Mouse (Mus musculus) hindbrain, embryonic 14.5 days (tissue): Measurements from ENCODE around the gene Pcyt1b. TPM values are rescaled to one million over a fixed set of nuclear protein-coding genes. Genes with fewer than 3 reads are reported as not detected.

Experiments used
- ATAC-seq: fragments of 200-750 bp; cut with Nextera tagmentation; 2 replicates; pipeline ENCODE4 v1.8.0; 2017; ENCODE audit warnings: moderate number of reproducible peaks, mild to moderate bottlenecking, moderate TSS enrichment, moderate library complexity; ENCODE audit not compliant: low FRiP score
- DNase-seq: peaks from one replicate; pipeline ENCODE4 v3.0.0-alpha.2; 2015; ENCODE audit warnings: low spot score
- H3K27ac ChIP-seq: fragments of 300-500 bp; sonication (generic); 2 replicates; pipeline ENCODE4 v1.5.1; 2014; ENCODE audit warnings: mild to moderate bottlenecking, moderate library complexity
- H3K27me3 ChIP-seq: fragments of 300-500 bp; sonication (generic); 2 replicates; pipeline ENCODE4 v1.6.1; 2014; ENCODE audit warnings: mild to moderate bottlenecking, low read length, mixed read lengths; ENCODE audit not compliant: control insufficient read depth, insufficient read depth
- H3K36me3 ChIP-seq: fragments of 300-500 bp; sonication (generic); replicated peaks from 2 replicates; pipeline ENCODE4 v1.6.1; 2014; ENCODE audit not compliant: control insufficient read depth, insufficient read depth
- H3K4me1 ChIP-seq: fragments of 300-500 bp; sonication (generic); replicated peaks from 2 replicates; pipeline ENCODE4 v1.6.1; 2014; ENCODE audit warnings: antibody characterized with exemption, low read length, mixed read lengths; ENCODE audit not compliant: control insufficient read depth, insufficient read depth
- H3K4me2 ChIP-seq: fragments of 300-500 bp; sonication (generic); replicated peaks from 2 replicates; pipeline ENCODE4 v1.6.1; 2014; ENCODE audit warnings: mild to moderate bottlenecking, moderate library complexity
- H3K4me3 ChIP-seq: fragments of 300-500 bp; sonication (generic); replicated peaks from 2 replicates; pipeline ENCODE4 v1.5.1; 2014; ENCODE audit warnings: mild to moderate bottlenecking, low read length
- H3K9ac ChIP-seq: fragments of 300-500 bp; sonication (generic); 2 replicates; pipeline ENCODE4 v1.6.1; 2014
- H3K9me3 ChIP-seq: fragments of 300-500 bp; sonication (generic); 2 replicates; pipeline ENCODE4 v1.6.1; 2016; ENCODE audit warnings: low read length; ENCODE audit not compliant: control insufficient read depth
- WGBS: fragments of 180-500 bp; shearing (Covaris S2); extraction: QIAGEN DNeasy Blood & Tissue Kit; methylation state at CpG from one replicate; pipeline ENCODE4 v1.1.7; 2014; 5-methylcytosine and 5-hydroxymethylcytosine counted together
- polyA plus RNA-seq: library from polyadenylated mRNA; unstranded; fragments of >200 nt; fragmentation: Nextera tagmentation; extraction: Ambion mirVana; gene quantifications from 2 replicates; pipeline ENCODE4 v1.2.1, GENCODE M21; 2014

The Pcyt1b gene
- polyA plus RNA-seq, result 19.5 and 19.7 TPM in 2 replicates

GRCm38 (mm10) chrX:93654218-93655002 is at the start of gene Pcyt1b:
Pcyt1b (plus strand) TSS chrX:93654863.
- DNase-seq (no peak), ATAC-seq (no peak)
- no peaks in the 10 kb centered on the region for H3K36me3 ChIP-seq
- H3K27me3 ChIP-seq, result no peaks in the 10 kb centered on the region
- no peak within 1 kb of the TSS for H3K27ac ChIP-seq
- H3K4me1 ChIP-seq, result no peaks in the 10 kb centered on the region
- H3K9me3 ChIP-seq, result no peaks in the 10 kb centered on the region
- no peak within 1 kb of the TSS for H3K4me2 ChIP-seq
- no peak within 1 kb of the TSS for H3K9ac ChIP-seq
- WGBS, result 23% methylated on average over 3 of the region's 3 CpGs
- H3K4me3 ChIP-seq, result no peak within 1 kb of the TSS

GRCm38 (mm10) chrX:93630256-93630655 is 24.4 kb upstream of the Pcyt1b start:
- Histone ChIP-seq H3K9me3 (no peaks in the 10 kb centered on the region), H3K27me3 (no peaks in the 10 kb centered on the region), H3K36me3 (no peaks in the 10 kb centered on the region), H3K4me1 (no peaks in the 10 kb centered on the region), H3K9ac (no peak overlapping the region), H3K27ac (no peak overlapping the region), H3K4me3 (no peak overlapping the region), H3K4me2 (no peak overlapping the region)
- ATAC-seq, result no peak
- no peak for DNase-seq
- 59% methylated on average over 1 of the region's 1 CpGs for WGBS

- peak within 1 kb of the TSS; percentile 60 for H3K4me2 ChIP-seq
- H3K9ac ChIP-seq, result peak within 1 kb of the TSS; percentile 60
- peak; percentile 99 for ATAC-seq
- H3K36me3 ChIP-seq, result no peaks in the 10 kb centered on the region
- peak within 1 kb of the TSS; percentile 51 for H3K27ac ChIP-seq
- peak within 1 kb of the TSS; percentile 52 for H3K4me3 ChIP-seq
- H3K27me3 ChIP-seq, result no peaks in the 10 kb centered on the region
- peak; percentile 76 for DNase-seq
- H3K9me3 ChIP-seq, result no peaks in the 10 kb centered on the region
- 19% methylated on average over 52 of the region's 53 CpGs for WGBS
- H3K4me1 ChIP-seq, result no peaks in the 10 kb centered on the region
Measured at GRCm38 (mm10) chrX:93631657-93632449, 22.8 kb upstream of the Pcyt1b start, which contains the start of gene Pola1. Pola1 (minus strand) TSS chrX:93632155.

GRCm38 (mm10) chrX:93634861-93635375 is 19.7 kb upstream of the Pcyt1b start:
- Histone ChIP-seq H3K27me3 (no peaks in the 10 kb centered on the region), H3K4me1 (no peaks in the 10 kb centered on the region), H3K36me3 (no peaks in the 10 kb centered on the region), H3K27ac (no peak overlapping the region), H3K4me2 (no peak overlapping the region), H3K9me3 (no peaks in the 10 kb centered on the region), H3K4me3 (no peak overlapping the region), H3K9ac (no peak overlapping the region)
- WGBS, result 85% methylated on average over 2 of the region's 2 CpGs
- DNase-seq, result no peak
- ATAC-seq, result no peak

- WGBS, result 90% methylated on average over 3 of the region's 3 CpGs
- Histone ChIP-seq H3K27ac (no peak overlapping the region), H3K9ac (no peak overlapping the region), H3K4me3 (no peak overlapping the region), H3K4me1 (no peaks in the 10 kb centered on the region), H3K9me3 (no peaks in the 10 kb centered on the region), H3K27me3 (no peaks in the 10 kb centered on the region), H3K36me3 (no peaks in the 10 kb centered on the region), H3K4me2 (no peak overlapping the region)
- no peak for DNase-seq
- ATAC-seq, result no peak
Measured at GRCm38 (mm10) chrX:93643600-93643999, 11.1 kb upstream of the Pcyt1b start.

- DNase-seq, result no peak
- H3K27ac ChIP-seq, result no peak overlapping the region
Measured at GRCm38 (mm10) chrX:93644022-93644421, 10.6 kb upstream of the Pcyt1b start.

GRCm38 (mm10) chrX:93650738-93651137 is 3.9 kb upstream of the Pcyt1b start:
- Histone ChIP-seq H3K27ac (no peak overlapping the region), H3K9me3 (no peaks in the 10 kb centered on the region), H3K9ac (no peak overlapping the region), H3K36me3 (no peaks in the 10 kb centered on the region), H3K4me3 (no peak overlapping the region), H3K4me2 (no peak overlapping the region), H3K4me1 (no peaks in the 10 kb centered on the region), H3K27me3 (no peaks in the 10 kb centered on the region)
- ATAC-seq, result no peak
- 90% methylated on average over 2 of the region's 2 CpGs for WGBS
- no peak for DNase-seq

More at GRCm38 (mm10) chrX:93644022-93644421, 10.6 kb upstream of the Pcyt1b start:
- Histone ChIP-seq H3K36me3 (no peaks in the 10 kb centered on the region), H3K4me3 (no peak overlapping the region), H3K9me3 (no peaks in the 10 kb centered on the region), H3K4me1 (no peaks in the 10 kb centered on the region), H3K27me3 (no peaks in the 10 kb centered on the region), H3K4me2 (no peak overlapping the region), H3K9ac (no peak overlapping the region)
- no peak for ATAC-seq

- Histone ChIP-seq H3K9ac (no peak overlapping the region), H3K9me3 (no peaks in the 10 kb centered on the region), H3K27me3 (no peaks in the 10 kb centered on the region), H3K4me1 (no peaks in the 10 kb centered on the region), H3K4me2 (no peak overlapping the region), H3K36me3 (no peaks in the 10 kb centered on the region), H3K27ac (no peak overlapping the region), H3K4me3 (no peak overlapping the region)
- WGBS, result 78% methylated on average over 5 of the region's 5 CpGs
- DNase-seq, result no peak
- ATAC-seq, result no peak
Measured at GRCm38 (mm10) chrX:93655153-93655552, 490 bp downstream of the Pcyt1b start.

- Histone ChIP-seq H3K4me2 (no peak overlapping the region), H3K27me3 (no peaks in the 10 kb centered on the region), H3K9me3 (no peaks in the 10 kb centered on the region), H3K36me3 (no peaks in the 10 kb centered on the region), H3K4me1 (no peaks in the 10 kb centered on the region), H3K4me3 (no peak overlapping the region), H3K9ac (no peak overlapping the region), H3K27ac (no peak overlapping the region)
- DNase-seq (no peak), ATAC-seq (no peak)
- WGBS, result 85% methylated on average over 5 of the region's 5 CpGs
Measured at GRCm38 (mm10) chrX:93663919-93664586, 9.4 kb downstream of the Pcyt1b start.
